Mouse (Mus musculus) naive thymus-derived CD4-positive, alpha-beta T cell, adult 2 months (primary cell): Measurements from ENCODE around the gene Prrc2b.

ENCODE experiments used
- DNase-seq: peaks from one replicate; pipeline ENCODE4 v3.0.0-alpha.2; 2011; ENCODE audit warnings: low read depth

Prrc2b gene

GRCm38 (mm10) chr2:32187649-32188048, 36.8 kb downstream of the Prrc2b start:
- no peak for DNase-seq

DNA sequence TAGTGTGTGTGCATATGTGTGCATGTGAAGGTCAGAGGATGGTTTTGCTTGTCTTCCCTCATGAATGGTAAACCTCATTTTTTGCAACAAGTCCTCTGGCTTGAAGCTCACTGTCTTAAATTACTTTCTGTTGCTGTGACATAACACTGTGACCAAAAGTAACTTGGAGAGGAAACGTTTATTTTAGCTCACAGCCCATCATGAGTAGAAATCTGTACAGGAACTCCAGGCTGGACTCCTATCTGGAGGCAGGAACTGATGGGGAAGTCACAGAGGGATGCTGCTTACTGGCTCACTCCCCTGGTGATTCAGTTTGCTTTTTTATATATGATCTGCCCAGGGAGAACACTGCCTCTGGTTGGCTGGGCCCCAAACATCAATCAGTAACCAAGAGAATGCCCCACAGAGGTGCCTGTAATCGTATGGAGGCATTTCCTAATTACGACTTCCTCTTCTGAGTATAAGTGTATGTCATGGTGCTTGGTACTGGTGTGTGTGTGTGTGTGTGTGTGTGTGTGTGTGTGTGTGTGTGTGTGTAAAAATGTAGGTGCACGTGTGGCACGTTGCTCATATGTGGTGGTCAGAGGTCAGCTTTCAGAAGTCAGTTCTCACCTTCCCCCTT, 38.3 kb downstream of the Prrc2b start:
- no peak for DNase-seq

GRCm38 (mm10) chr2:32190620-32191019, 39.7 kb downstream of the Prrc2b start:
- DNase-seq = no peak

GRCm38 (mm10) chr2:32191872-32192507, 41.1 kb downstream of the Prrc2b start:
- DNase-seq = peak; percentile 83

GRCm38 (mm10) chr2:32198977-32199376, 48.1 kb downstream of the Prrc2b start:
- no peak for DNase-seq

DNA sequence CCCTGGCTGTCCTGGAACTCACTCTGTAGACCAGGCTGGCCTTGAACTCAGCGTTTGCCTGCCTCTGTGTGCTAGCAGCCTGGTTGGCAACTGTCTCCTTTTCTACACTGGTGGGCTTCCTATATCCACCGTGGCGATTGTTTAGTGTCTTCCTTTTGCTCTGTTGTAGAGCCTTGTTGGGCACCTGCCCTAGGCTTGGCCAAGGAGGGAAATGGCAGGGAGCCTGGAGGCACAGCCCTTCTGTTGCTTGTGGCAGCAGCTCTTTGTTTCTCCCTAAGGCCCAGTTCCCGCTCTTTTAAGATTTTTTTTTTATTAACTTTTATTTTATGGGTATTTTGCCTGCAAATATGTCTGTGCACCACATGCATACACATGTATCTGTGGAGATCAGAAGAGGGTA, 49.2 kb downstream of the Prrc2b start:
- no peak for DNase-seq

- no peak for DNase-seq
Observed at GRCm38 (mm10) chr2:32200712-32201111, 49.8 kb downstream of the Prrc2b start.

- DNase-seq = no peak
Observed at GRCm38 (mm10) chr2:32201527-32201926, 50.6 kb downstream of the Prrc2b start.

DNA sequence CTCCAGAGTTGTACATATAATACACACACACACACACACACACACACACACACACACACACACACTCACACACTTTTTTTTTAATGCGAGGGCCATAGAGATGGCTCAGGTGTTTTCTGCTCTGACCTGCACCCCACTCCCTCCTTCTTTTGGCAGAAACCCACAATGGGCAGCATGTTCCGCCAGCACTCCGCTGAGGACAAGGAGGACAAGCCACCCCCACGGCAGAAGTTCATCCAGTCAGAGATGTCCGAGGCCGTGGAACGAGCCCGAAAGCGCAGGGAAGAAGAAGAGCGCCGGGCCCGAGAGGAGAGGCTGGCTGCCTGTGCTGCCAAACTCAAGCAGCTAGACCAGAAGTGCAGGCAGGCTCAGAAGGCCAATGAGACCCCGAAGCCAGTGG, 53.0 kb downstream of the Prrc2b start:
- no peak for DNase-seq

DNA sequence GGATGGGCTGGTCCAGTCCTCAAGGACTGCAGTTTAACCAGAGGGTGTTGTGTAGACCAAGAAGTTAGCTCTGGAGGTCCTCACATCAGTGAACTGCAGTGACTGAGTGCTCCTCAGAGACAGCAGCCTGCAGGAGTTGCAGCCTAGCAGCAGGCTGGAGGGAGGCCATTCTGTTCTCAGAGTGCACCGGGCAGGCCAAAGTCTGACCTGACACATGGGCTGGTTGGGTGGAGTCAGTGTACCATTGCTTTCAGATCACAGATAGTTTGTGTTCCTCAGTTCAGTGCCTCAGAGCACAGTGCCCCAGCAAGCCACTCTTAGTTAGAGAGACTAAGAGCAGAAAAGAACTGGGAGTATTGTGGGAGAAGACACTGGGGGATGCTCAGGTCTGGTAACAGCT, 56.8 kb downstream of the Prrc2b start:
- DNase-seq = no peak

DNA sequence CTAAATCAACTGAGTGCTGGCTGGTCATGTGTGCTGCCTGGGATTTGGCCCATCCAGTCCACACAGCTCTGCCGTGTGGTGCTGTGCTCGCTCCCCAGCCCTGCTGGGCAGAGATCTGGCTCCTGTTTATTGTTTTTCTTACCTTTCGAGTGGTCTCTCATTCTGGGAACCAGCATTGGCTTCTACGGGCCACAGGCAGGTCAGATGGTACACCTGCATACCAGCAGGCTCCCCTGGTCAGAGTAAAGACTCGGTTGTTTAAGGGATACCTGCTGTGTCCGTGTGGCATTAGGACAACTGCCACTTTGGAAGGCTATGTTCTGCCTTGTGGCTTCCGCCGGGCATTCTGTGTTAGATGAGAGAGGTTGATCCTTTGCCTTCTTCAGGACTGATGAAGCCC, 60.8 kb downstream of the Prrc2b start:
- no peak for DNase-seq

- DNase-seq = no peak
Observed at GRCm38 (mm10) chr2:32213000-32213399, 62.1 kb downstream of the Prrc2b start.

DNA sequence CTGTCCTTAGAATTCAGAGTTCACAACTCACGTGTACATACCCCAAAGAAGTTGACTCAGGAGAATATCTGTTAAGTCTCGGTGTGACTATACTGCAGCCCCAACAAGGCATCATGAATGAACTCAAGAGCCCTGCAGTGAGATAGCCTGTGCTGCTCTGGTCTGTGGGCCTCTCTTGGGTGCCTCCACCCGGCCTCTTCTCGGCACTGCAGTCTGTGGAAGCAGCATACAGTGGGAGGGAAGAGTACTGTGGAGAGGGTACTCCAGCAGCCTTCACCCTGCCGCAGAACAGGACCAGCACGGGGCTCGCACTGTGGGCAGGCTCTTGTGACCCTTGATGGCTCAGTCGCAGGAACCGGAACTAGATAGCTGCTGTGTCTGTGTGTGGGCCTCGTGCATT, 64.7 kb downstream of the Prrc2b start:
- DNase-seq = no peak

- DNase-seq = no peak
Observed at GRCm38 (mm10) chr2:32216506-32216905, 65.6 kb downstream of the Prrc2b start.

DNA sequence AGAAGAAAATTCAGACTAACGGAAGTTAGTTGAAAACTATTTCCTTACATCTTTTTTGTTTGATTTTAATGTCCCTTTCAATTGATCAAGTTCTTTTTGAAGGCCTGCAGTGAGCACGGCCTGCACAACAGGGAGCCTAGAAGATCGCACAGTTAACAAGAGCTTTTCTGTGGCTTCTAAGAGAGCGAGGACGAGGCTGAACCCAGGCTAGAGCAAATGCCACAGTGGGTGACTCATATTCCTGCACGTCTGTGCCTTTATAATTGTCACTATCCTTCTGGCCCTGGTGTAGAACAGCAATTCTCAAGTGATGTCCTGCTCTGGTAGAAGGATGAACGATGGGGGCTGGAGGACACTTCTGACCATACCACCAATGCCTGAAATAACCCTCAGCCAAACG, 66.8 kb downstream of the Prrc2b start:
- no peak for DNase-seq

- no peak for DNase-seq
Observed at GRCm38 (mm10) chr2:32218113-32218512, 67.2 kb downstream of the Prrc2b start.

GRCm38 (mm10) chr2:32218541-32219334, 67.9 kb downstream of the Prrc2b start:
- DNase-seq = no peak

GRCm38 (mm10) chr2:32219501-32219900, 68.6 kb downstream of the Prrc2b start:
- DNase-seq = no peak

GRCm38 (mm10) chr2:32220021-32220420, 69.1 kb downstream of the Prrc2b start:
- DNase-seq = no peak

DNA sequence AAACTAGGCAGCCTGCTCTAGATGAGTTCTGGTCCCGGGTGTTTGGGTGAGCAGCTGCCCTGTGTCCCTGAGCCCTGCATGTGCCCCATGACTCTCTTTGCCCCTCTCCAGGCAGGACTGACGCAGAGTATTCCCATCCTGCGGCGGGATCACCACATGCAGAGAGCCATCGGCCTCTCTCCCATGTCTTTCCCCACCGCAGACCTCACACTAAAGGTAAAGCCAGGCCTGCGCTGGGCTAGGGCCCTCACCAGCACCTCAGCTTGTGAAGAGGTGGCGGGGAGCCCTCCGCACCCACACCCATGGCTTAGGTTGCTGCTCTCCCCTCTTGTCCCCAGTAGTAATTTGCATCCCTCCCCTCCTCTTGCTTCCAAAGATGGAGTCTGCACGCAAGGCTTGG, 70.1 kb downstream of the Prrc2b start:
- no peak for DNase-seq

DNA sequence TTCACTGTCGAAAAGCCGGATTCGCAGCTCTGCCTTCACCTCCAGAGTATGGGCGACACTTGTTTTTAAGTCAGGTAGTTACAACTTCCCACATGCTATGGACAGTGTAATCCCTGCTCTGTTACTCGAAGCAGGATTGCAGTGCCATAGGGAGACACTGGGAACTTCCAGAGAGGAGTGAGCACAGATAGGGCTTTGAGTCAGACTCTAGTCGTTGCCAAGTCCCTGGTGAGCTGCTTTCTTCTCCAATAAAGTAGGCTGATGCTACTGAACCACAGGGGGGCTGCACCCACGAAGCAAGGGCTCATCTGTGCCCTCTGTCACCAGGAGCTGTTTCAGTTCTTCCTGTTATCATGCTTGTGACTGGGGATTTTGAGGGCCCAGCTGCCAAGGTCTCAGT, 70.7 kb downstream of the Prrc2b start:
- DNase-seq = no peak

DNA sequence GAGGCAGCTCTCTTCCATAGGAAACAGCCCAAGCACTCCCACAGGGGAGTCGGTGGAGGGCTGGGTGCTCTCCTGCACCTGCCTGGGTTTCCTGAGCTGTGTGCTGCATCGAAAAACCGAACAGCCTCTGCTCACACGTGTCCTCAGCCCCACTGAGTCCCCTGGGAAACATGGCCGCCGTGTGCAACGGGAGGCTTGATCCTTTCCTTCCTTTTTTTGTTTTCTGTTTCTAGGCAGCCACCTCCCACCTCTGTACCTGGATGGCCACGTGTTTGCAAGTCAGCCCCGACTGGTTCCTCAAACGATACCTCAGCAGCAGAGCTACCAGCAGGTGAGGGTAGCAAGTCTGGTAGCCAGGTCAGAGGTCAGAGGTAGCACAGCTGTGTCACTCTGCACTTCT, 71.2 kb downstream of the Prrc2b start:
- no peak for DNase-seq

- peak; percentile 38 for DNase-seq
Observed at GRCm38 (mm10) chr2:32235433-32235832, 84.6 kb downstream of the Prrc2b start.
